Mouse (Mus musculus) limb, embryonic 11.5 days (tissue): ENCODE data around the gene Ttll11. TPM values are rescaled to one million over a fixed set of nuclear protein-coding genes. Genes with fewer than 3 reads are reported as not detected.

Source experiments
- ATAC-seq: fragments of 200-750 bp; cut with Nextera tagmentation; 2 replicates; pipeline ENCODE4 v1.8.0; 2017; ENCODE audit warnings: low read depth; ENCODE audit not compliant: insufficient number of reproducible peaks, low FRiP score, low TSS enrichment
- DNase-seq: peaks from one replicate; pipeline ENCODE4 v3.0.0-alpha.2; 2015; ENCODE audit warnings: low spot score
- H3K27ac ChIP-seq: fragments of 300-500 bp; sonication (generic); replicated peaks from 2 replicates; pipeline ENCODE4 v1.5.1; 2014; ENCODE audit warnings: low read depth, mild to moderate bottlenecking, low read length
- H3K27me3 ChIP-seq: fragments of 300-500 bp; sonication (generic); 2 replicates; pipeline ENCODE4 v1.6.1; 2014; ENCODE audit warnings: mild to moderate bottlenecking, low read length, mixed read lengths; ENCODE audit not compliant: control insufficient read depth, insufficient read depth
- H3K36me3 ChIP-seq: fragments of 300-500 bp; sonication (generic); 2 replicates; pipeline ENCODE4 v1.6.1; 2014; ENCODE audit warnings: mild to moderate bottlenecking, low read length, moderate library complexity, mixed read lengths; ENCODE audit not compliant: control insufficient read depth, insufficient read depth
- H3K4me1 ChIP-seq: fragments of 300-500 bp; sonication (generic); 2 replicates; pipeline ENCODE4 v1.6.1; 2014; ENCODE audit warnings: low read length, mixed read lengths; ENCODE audit not compliant: control insufficient read depth, insufficient read depth
- H3K4me2 ChIP-seq: fragments of 300-500 bp; sonication (generic); 2 replicates; pipeline ENCODE4 v1.6.1; 2014; ENCODE audit warnings: low read depth, mild to moderate bottlenecking, moderate library complexity; ENCODE audit not compliant: severe bottlenecking
- H3K4me3 ChIP-seq: fragments of 300-500 bp; sonication (generic); 2 replicates; pipeline ENCODE4 v1.5.1; 2014; ENCODE audit warnings: low read depth, low read length
- H3K9ac ChIP-seq: fragments of 300-500 bp; sonication (generic); 2 replicates; pipeline ENCODE4 v1.6.1; 2014; ENCODE audit warnings: mild to moderate bottlenecking, low read length
- H3K9me3 ChIP-seq: fragments of 300-500 bp; sonication (generic); 2 replicates; pipeline ENCODE4 v1.6.1; 2016; ENCODE audit warnings: low read length; ENCODE audit not compliant: control insufficient read depth
- WGBS: fragments of 180-500 bp; shearing (Covaris S2); extraction: QIAGEN DNeasy Blood & Tissue Kit; methylation state at CpG from one replicate; pipeline ENCODE4 v1.1.7; 2014; 5-methylcytosine and 5-hydroxymethylcytosine counted together
- polyA plus RNA-seq: library from polyadenylated mRNA; unstranded; fragments of >200 nt; fragmentation: Nextera tagmentation; extraction: Ambion mirVana; gene quantifications from 2 replicates; pipeline ENCODE4 v1.2.1, GENCODE M21; 2014

The Ttll11 gene
- polyA plus RNA-seq, 1 experiment from 2014 or later, result 0.97 TPM

DNA sequence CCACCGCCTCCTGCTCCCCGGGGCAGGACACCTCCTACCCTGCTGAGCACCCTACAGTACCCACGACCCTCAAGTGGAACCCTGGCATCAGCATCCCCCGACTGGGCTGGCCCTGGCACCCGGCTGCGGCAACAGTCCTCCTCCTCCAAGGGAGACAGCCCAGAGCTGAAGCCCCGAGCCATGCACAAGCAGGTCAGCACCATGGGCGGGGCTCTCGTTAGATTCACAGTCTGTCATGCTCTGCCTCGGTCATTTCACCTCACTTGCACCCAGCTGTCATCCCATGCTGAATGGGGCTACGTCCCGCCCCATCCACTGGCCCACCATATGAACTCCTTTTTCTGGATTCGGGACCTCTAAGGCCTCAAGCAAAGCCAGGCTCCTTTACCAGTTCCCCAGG, 259.2 kb downstream of the Ttll11 start:
- Histone ChIP-seq H3K36me3 (peaks cover 28% of the 10 kb centered on the region; the same call in 1 of the 2 replicates), H3K9ac (no peak overlapping the region), H3K4me3 (no peak overlapping the region), H3K27ac (no peak overlapping the region), H3K27me3 (no peaks in the 10 kb centered on the region), H3K9me3 (no peaks in the 10 kb centered on the region), H3K4me1 (no peaks in the 10 kb centered on the region), H3K4me2 (no peak overlapping the region)
- WGBS, result 87% methylated on average over 13 of the region's 13 CpGs
- no peak for ATAC-seq
- no peak for DNase-seq

DNA sequence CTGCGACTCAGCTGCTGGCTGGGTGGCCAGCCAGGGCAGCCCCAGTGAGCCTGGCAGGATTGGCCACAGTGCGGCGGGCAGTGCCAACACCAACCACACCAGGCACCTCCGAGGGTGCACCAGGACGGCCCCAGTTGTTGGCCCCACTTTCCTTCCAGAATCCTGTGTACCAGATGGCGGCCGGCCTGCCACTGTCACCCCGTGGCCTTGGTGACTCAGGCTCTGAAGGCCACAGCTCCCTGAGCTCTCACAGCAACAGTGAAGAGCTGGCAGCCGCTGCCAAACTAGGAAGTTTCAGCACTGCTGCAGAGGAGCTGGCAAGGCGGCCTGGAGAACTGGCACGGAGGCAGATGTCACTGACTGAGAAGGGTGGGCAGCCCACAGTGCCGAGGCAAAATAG, 259.6 kb downstream of the Ttll11 start:
- DNase-seq, result no peak
- Histone ChIP-seq H3K27me3 (no peaks in the 10 kb centered on the region), H3K27ac (no peak overlapping the region), H3K9me3 (no peaks in the 10 kb centered on the region), H3K4me3 (no peak overlapping the region), H3K4me2 (no peak overlapping the region), H3K4me1 (no peaks in the 10 kb centered on the region), H3K9ac (no peak overlapping the region), H3K36me3 (peaks cover 28% of the 10 kb centered on the region; the same call in 1 of the 2 replicates)
- 96% methylated on average over 12 of the region's 12 CpGs for WGBS
- ATAC-seq, result no peak

DNA sequence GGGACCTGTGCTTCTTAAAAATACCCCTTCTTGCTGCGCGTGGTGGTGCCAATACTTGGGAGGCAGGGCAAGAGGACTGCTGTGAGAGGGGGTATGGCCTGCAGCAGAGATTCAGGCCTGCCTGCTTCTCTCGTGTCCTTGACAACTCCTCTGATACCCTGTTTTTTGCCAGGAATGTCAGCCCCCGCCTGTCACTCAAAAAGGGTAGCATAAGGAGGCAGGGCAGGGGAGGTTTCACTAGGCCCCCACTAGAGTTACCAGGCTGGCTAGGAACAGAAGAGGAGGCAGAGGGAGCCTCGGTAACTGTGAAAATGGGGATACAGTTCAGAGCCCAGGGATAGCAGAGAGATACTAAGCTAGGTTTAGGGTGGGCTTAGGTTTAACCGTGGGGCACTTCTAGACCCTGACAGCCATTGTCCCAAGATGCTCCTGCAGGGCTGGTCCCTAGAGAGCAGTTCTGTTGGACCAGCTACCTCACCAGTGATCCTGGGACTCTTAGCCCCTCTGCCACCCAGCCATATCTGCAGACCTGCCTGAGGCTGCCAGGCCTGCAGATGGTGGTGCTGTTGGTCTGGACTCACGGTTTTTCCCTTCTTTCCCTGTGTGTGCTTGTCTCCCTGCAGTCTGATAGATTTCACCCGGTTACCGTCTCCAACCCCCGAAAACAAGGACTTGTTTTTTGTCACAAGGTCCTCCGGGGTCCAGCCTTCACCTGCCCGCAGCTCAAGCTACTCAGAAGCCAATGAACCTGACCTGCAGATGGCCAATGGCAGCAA, 260.3 kb downstream of the Ttll11 start:
- no peak for DNase-seq
- WGBS, result 90% methylated on average over 12 of the region's 12 CpGs
- no peaks in the 10 kb centered on the region for H3K4me1 ChIP-seq

DNA sequence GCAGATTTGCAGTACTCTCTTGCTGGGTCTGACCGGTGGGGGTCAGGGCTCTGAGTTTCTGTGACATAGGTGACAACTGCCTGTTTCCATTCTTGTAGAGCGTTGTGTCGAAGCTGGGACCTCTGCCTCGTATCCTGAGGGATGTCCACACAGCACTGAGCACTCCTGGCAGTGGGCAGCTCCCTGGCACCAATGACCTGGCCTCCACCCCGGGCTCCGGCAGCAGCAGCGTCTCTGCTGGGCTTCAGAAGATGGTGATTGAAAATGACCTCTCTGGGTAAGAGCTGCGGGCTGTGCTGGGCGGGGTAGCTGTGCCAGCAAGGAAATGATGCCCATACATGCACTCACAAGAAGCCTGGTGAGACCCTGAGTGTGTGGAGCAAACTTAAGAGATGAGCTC, 261.1 kb downstream of the Ttll11 start:
- H3K36me3 ChIP-seq, result peaks cover 30% of the 10 kb centered on the region; the same call in 1 of the 2 replicates
- no peak overlapping the region for H3K9ac ChIP-seq

More for the DNA sequence above, 260.3 kb downstream of the Ttll11 start:
- H3K9ac ChIP-seq, result no peak overlapping the region
- ATAC-seq, result no peak
- no peaks in the 10 kb centered on the region for H3K27me3 ChIP-seq
- H3K4me3 ChIP-seq, result no peak overlapping the region
- no peak overlapping the region for H3K27ac ChIP-seq
- peaks cover 28% of the 10 kb centered on the region; the same call in 1 of the 2 replicates for H3K36me3 ChIP-seq
- no peaks in the 10 kb centered on the region for H3K9me3 ChIP-seq
- H3K4me2 ChIP-seq, result no peak overlapping the region

DNA sequence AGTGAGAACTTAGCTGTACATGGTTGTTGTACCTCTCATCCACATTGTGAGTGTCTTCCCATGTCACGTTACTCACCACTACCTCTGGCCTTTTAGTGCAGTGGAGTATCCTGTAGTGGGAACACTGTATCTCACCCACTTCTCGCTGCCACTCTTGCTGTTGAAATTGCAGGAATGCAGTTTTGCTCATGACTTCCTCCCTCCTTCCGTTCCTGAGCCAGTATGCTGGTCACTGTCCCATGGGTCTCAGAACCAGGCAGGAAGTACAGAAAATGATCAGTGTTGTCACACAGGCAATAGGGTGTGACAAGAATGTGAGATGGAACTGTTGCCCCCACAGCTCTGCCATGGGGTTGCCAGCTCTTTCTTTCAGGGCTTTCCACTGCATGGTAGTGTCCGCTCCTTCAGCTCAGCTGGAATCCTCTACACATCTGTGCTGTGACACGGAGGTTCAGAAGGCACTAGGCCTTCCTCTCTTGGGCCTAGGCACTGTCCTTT, 261.7 kb downstream of the Ttll11 start:
- 89% methylated on average over 5 of the region's 5 CpGs for WGBS
- H3K4me1 ChIP-seq, result no peaks in the 10 kb centered on the region
- peaks cover 30% of the 10 kb centered on the region; the same call in 1 of the 2 replicates for H3K36me3 ChIP-seq
- H3K4me3 ChIP-seq, result no peak overlapping the region
- H3K9me3 ChIP-seq, result no peaks in the 10 kb centered on the region
- DNase-seq (no peak), ATAC-seq (no peak)
- H3K27me3 ChIP-seq, result no peaks in the 10 kb centered on the region
- no peak overlapping the region for H3K27ac ChIP-seq
- H3K4me2 ChIP-seq, result no peak overlapping the region
- H3K9ac ChIP-seq, result no peak overlapping the region

More for the DNA sequence above, 261.1 kb downstream of the Ttll11 start:
- Histone ChIP-seq H3K9me3 (no peaks in the 10 kb centered on the region), H3K4me2 (no peak overlapping the region), H3K4me3 (no peak overlapping the region), H3K27ac (no peak overlapping the region), H3K4me1 (no peaks in the 10 kb centered on the region), H3K27me3 (no peaks in the 10 kb centered on the region)
- no peak for DNase-seq
- 91% methylated on average over 9 of the region's 9 CpGs for WGBS
- ATAC-seq, result no peak

DNA sequence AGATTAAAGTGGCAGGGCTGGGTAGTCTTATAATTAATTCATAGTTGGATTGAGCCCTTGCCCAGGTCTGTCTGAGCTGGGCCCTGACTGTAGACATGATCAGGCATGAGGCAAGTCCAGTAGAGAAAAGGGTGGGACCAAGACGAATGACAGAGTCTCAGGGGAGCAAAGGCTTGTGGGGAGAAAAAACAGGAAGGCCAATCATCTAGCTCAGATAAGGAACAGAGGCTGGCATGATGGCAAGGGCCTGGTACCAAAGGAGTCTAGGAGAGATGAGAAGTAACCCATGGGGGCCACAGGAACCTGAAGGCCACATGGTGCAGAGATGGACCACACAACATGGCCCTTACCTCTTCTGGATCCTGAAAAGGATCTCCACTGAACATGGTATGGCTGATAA, 263.5 kb downstream of the Ttll11 start:
- Histone ChIP-seq H3K4me3 (no peak overlapping the region), H3K36me3 (peaks cover 23% of the 10 kb centered on the region; the same call in 1 of the 2 replicates), H3K27ac (no peak overlapping the region), H3K27me3 (no peaks in the 10 kb centered on the region), H3K4me1 (no peaks in the 10 kb centered on the region), H3K9ac (no peak overlapping the region), H3K9me3 (no peaks in the 10 kb centered on the region), H3K4me2 (no peak overlapping the region)
- no peak for DNase-seq
- 84% methylated on average over 1 of the region's 1 CpGs for WGBS
- ATAC-seq, result no peak

DNA sequence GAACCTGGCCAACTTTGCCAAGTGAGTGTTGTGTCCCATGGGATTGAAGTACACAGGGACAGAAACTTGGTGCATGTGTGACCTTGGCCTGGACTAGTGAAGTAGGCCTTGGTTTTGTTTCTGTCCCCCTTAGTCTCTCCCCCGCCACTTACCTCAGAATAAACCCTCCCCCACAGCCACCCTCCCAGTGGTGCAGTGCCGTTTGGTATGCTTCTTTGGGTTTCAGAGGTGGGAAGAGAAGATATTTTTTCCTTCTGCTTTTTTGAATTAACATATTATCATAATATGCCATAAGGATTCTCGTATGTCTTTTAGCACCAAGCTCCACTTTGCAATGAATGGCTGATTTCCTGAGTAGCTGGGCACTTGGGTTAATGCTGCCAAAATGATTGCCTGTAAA, 264.2 kb downstream of the Ttll11 start:
- H3K9me3 ChIP-seq, result no peaks in the 10 kb centered on the region
- H3K27ac ChIP-seq, result no peak overlapping the region
- H3K4me2 ChIP-seq, result no peak overlapping the region
- no peak overlapping the region for H3K9ac ChIP-seq
- WGBS, result 90% methylated on average over 3 of the region's 3 CpGs
- DNase-seq, result no peak
- no peak overlapping the region for H3K4me3 ChIP-seq
- ATAC-seq, result no peak
- peaks cover 25% of the 10 kb centered on the region; the same call in 1 of the 2 replicates for H3K36me3 ChIP-seq
- H3K4me1 ChIP-seq, result no peaks in the 10 kb centered on the region
- no peaks in the 10 kb centered on the region for H3K27me3 ChIP-seq

DNA sequence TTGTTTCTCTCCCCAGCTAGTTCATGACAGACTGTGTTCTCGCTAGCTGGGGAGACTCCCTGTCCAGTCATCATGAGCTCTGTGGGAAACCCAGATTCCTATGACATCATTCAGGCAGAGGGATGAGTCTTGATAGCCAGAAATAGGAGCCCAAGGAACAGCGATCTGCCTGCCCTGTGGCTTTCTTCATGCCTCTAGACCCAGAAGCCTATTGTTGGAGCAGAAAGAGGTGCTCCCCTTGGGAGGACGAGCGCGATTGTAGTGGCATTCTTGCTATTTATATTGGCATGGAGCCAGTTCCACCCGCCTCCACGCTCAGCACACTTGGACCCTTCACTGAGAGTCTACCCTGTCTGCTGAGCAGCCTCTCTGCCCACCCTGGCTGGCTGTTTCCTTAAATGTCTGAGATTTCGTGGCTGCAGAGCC, 265.0 kb downstream of the Ttll11 start:
- no peaks in the 10 kb centered on the region for H3K9me3 ChIP-seq
- H3K27me3 ChIP-seq, result no peaks in the 10 kb centered on the region
- no peak for DNase-seq
- no peaks in the 10 kb centered on the region for H3K4me1 ChIP-seq
- no peak overlapping the region for H3K4me3 ChIP-seq
- WGBS, result 87% methylated on average over 8 of the region's 8 CpGs
- H3K4me2 ChIP-seq, result no peak overlapping the region
- peaks cover 25% of the 10 kb centered on the region; the same call in 1 of the 2 replicates for H3K36me3 ChIP-seq
- H3K27ac ChIP-seq, result no peak overlapping the region
- no peak overlapping the region for H3K9ac ChIP-seq
- no peak for ATAC-seq
